Mouse (Mus musculus) lung, postnatal 0 days (tissue): ENCODE measurements at regions not wholly inside any gene's neighbourhood (a gene's known extent, or its start where the extent isn't known, plus 50 kb on each side); places are given as distances from the start of the nearest gene placed in this dataset.

Experiments used
- CTCF ChIP-seq: IDR thresholded peaks from 2 replicates; pipeline ENCODE4 v1.5.1; 2016; ENCODE audit warnings: antibody characterized with exemption, mild to moderate bottlenecking
- EP300 ChIP-seq: IDR thresholded peaks from 2 replicates; pipeline ENCODE4 v1.6.1; 2016; ENCODE audit warnings: antibody characterized with exemption, mild to moderate bottlenecking, control low read depth

DNA sequence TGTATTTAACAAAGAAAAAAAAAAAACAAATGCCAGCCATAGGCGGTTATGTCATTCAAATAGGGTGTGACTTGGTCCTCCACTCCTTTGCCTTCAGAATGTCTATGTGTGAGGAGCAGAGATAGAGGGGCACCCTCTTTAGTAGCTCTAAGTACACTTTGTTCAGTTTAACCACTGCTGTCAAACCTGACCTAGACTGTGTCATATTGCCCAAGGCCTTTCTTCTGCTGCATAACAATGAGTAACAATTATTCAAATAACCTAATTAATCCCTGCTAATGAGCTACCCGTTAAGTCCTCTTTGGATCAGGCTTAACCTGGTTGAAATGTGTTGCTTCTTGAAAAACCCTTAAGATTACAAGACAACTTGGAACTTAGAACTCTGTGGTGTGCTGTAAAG is 81.6 kb upstream of the BC052040 start:
- TF ChIP-seq CTCF: no peak
- TF ChIP-seq EP300: no peak
